Mouse (Mus musculus): ENCODE measurements around the gene Egflam. TPM values are rescaled to one million over a fixed set of nuclear protein-coding genes. Genes with fewer than 3 reads are reported as not detected.

Egflam gene
- 4.5 and 4.6 TPM in 2 replicates for polyA plus RNA-seq (2015; fragmentation: Nextera tagmentation; extraction: Ambion mirVana)

- Histone ChIP-seq H3K4me3 (peak within 1 kb of the TSS; percentile 56), H3K9me3 (no peaks in the 10 kb centered on the region), H3K9ac (replicated peaks) (peak within 1 kb of the TSS; percentile 48), H3K27me3 (peaks cover 11% of the 10 kb centered on the region; the same call in 1 of the 2 replicates), H3K4me2 (replicated peaks) (peak within 1 kb of the TSS; percentile 99), H3K27ac (replicated peaks) (no peak within 1 kb of the TSS), H3K36me3 (no peaks in the 10 kb centered on the region), H3K4me1 (peaks cover 19% of the 10 kb centered on the region)
- peak; percentile 75 for ATAC-seq (replicated peaks)
- under 1% methylated on average over 62 of the region's 62 CpGs for WGBS
Observed at GRCm38 (mm10) chr15:7397818-7398608, at the start of gene Egflam. Egflam (minus strand) TSS chr15:7398395.

- WGBS: 73% methylated on average over 17 of the region's 17 CpGs
- H3K9ac ChIP-seq (replicated peaks): no peak overlapping the region
- H3K27me3 ChIP-seq: no peaks in the 10 kb centered on the region
- peak; percentile 73 for ATAC-seq (replicated peaks)
- H3K4me2 ChIP-seq (replicated peaks): no peak overlapping the region
- no peaks in the 10 kb centered on the region for H3K9me3 ChIP-seq
- H3K36me3 ChIP-seq: no peaks in the 10 kb centered on the region
- no peak overlapping the region for H3K4me3 ChIP-seq
- no peak overlapping the region for H3K27ac ChIP-seq (replicated peaks)
- no peaks in the 10 kb centered on the region for H3K4me1 ChIP-seq
Observed at GRCm38 (mm10) chr15:7443396-7444315, 45.5 kb upstream of the Egflam start.

GRCm38 (mm10) chr15:7442148-7443100 is 44.2 kb upstream of the Egflam start:
- no peak overlapping the region for H3K27ac ChIP-seq (replicated peaks)
- H3K4me1 ChIP-seq: no peaks in the 10 kb centered on the region
- H3K9ac ChIP-seq (replicated peaks): no peak overlapping the region
- 65% methylated on average over 16 of the region's 16 CpGs for WGBS
- no peaks in the 10 kb centered on the region for H3K36me3 ChIP-seq
- no peaks in the 10 kb centered on the region for H3K27me3 ChIP-seq
- H3K9me3 ChIP-seq: no peaks in the 10 kb centered on the region
- no peak for ATAC-seq (replicated peaks)
- H3K4me2 ChIP-seq (replicated peaks): no peak overlapping the region
- H3K4me3 ChIP-seq: no peak overlapping the region

GRCm38 (mm10) chr15:7424282-7424681 is 26.1 kb upstream of the Egflam start:
- ATAC-seq (replicated peaks): no peak
- no peaks in the 10 kb centered on the region for H3K36me3 ChIP-seq
- no peak overlapping the region for H3K27ac ChIP-seq (replicated peaks)
- no peak overlapping the region for H3K4me3 ChIP-seq
- WGBS: 85% methylated on average over 2 of the region's 2 CpGs
- no peak overlapping the region for H3K4me2 ChIP-seq (replicated peaks)
- H3K9me3 ChIP-seq: no peaks in the 10 kb centered on the region
- no peak overlapping the region for H3K9ac ChIP-seq (replicated peaks)
- no peaks in the 10 kb centered on the region for H3K27me3 ChIP-seq
- H3K4me1 ChIP-seq: no peaks in the 10 kb centered on the region

- ATAC-seq (replicated peaks): no peak
- H3K4me1 ChIP-seq: no peaks in the 10 kb centered on the region
- 89% methylated on average over 8 of the region's 8 CpGs for WGBS
Observed at GRCm38 (mm10) chr15:7404521-7404920, 6.3 kb upstream of the Egflam start.

GRCm38 (mm10) chr15:7398609-7399540 is 680 bp upstream of the Egflam start:
- 1% methylated on average over 17 of the region's 17 CpGs for WGBS
- H3K27ac ChIP-seq (replicated peaks): no peak overlapping the region
- H3K9me3 ChIP-seq: no peaks in the 10 kb centered on the region

More at GRCm38 (mm10) chr15:7404521-7404920, 6.3 kb upstream of the Egflam start:
- Histone ChIP-seq H3K9me3 (no peaks in the 10 kb centered on the region), H3K4me3 (no peak overlapping the region), H3K9ac (replicated peaks) (no peak overlapping the region), H3K27me3 (no peaks in the 10 kb centered on the region), H3K4me2 (replicated peaks) (no peak overlapping the region), H3K27ac (replicated peaks) (no peak overlapping the region), H3K36me3 (no peaks in the 10 kb centered on the region)

GRCm38 (mm10) chr15:7397446-7397817 is 763 bp downstream of the Egflam start:
- Histone ChIP-seq H3K27me3 (peaks cover 11% of the 10 kb centered on the region; the same call in 1 of the 2 replicates), H3K4me1 (peaks cover 19% of the 10 kb centered on the region), H3K9me3 (no peaks in the 10 kb centered on the region), H3K4me2 (replicated peaks) (peak overlapping the region; percentile 99), H3K4me3 (peak overlapping the region; percentile 56), H3K36me3 (no peaks in the 10 kb centered on the region), H3K27ac (replicated peaks) (no peak overlapping the region), H3K9ac (replicated peaks) (peak overlapping the region; percentile 48)
- peak; percentile 34 for ATAC-seq (replicated peaks)
- 6% methylated on average over 8 of the region's 8 CpGs for WGBS

More at GRCm38 (mm10) chr15:7398609-7399540, 680 bp upstream of the Egflam start:
- H3K9ac ChIP-seq (replicated peaks): peak overlapping the region; percentile 48
- H3K36me3 ChIP-seq: no peaks in the 10 kb centered on the region
- peaks cover 11% of the 10 kb centered on the region; the same call in 1 of the 2 replicates for H3K27me3 ChIP-seq
- H3K4me3 ChIP-seq: peak overlapping the region; percentile 56
- H3K4me2 ChIP-seq (replicated peaks): peak overlapping the region; percentile 99
- ATAC-seq (replicated peaks): peak; percentile 63
- peaks cover 19% of the 10 kb centered on the region for H3K4me1 ChIP-seq

GRCm38 (mm10) chr15:7383349-7383748 is 14.8 kb downstream of the Egflam start:
- Histone ChIP-seq H3K9me3 (no peaks in the 10 kb centered on the region), H3K27ac (replicated peaks) (no peak overlapping the region), H3K9ac (replicated peaks) (no peak overlapping the region), H3K27me3 (no peaks in the 10 kb centered on the region), H3K4me3 (no peak overlapping the region), H3K4me1 (no peaks in the 10 kb centered on the region), H3K4me2 (replicated peaks) (no peak overlapping the region), H3K36me3 (no peaks in the 10 kb centered on the region)
- 84% methylated on average over 4 of the region's 4 CpGs for WGBS
- no peak for ATAC-seq (replicated peaks)

GRCm38 (mm10) chr15:7382457-7382856 is 15.7 kb downstream of the Egflam start:
- H3K36me3 ChIP-seq: no peaks in the 10 kb centered on the region
- H3K27ac ChIP-seq (replicated peaks): no peak overlapping the region
- 76% methylated on average over 10 of the region's 10 CpGs for WGBS
- no peaks in the 10 kb centered on the region for H3K4me1 ChIP-seq
- H3K4me2 ChIP-seq (replicated peaks): no peak overlapping the region
- no peak overlapping the region for H3K9ac ChIP-seq (replicated peaks)
- no peak overlapping the region for H3K4me3 ChIP-seq
- H3K27me3 ChIP-seq: no peaks in the 10 kb centered on the region
- ATAC-seq (replicated peaks): no peak
- no peaks in the 10 kb centered on the region for H3K9me3 ChIP-seq

- Histone ChIP-seq H3K4me1 (no peaks in the 10 kb centered on the region), H3K4me2 (replicated peaks) (no peak overlapping the region), H3K36me3 (no peaks in the 10 kb centered on the region), H3K9ac (replicated peaks) (no peak overlapping the region), H3K27me3 (no peaks in the 10 kb centered on the region), H3K9me3 (no peaks in the 10 kb centered on the region), H3K27ac (replicated peaks) (no peak overlapping the region), H3K4me3 (no peak overlapping the region)
- ATAC-seq (replicated peaks): no peak
- 88% methylated on average over 1 of the region's 1 CpGs for WGBS
Observed at GRCm38 (mm10) chr15:7352635-7353051, 45.6 kb downstream of the Egflam start.

Data from forebrain, embryonic 15.5 days (tissue).